Mouse (Mus musculus) CD8-positive naive resting alpha-beta T cell, adult 2 months (primary cell): Measurements from ENCODE around the gene Triap1.
"Not testable (repeated sequence)": the region's sequence is repeated elsewhere in the genome, so short reads cannot be mapped to it uniquely, and the experiment has no call there.

Source experiments
- DNase-seq, 2 experiments: peaks; one replicate each; pipeline ENCODE4 v3.0.0; 2022; ENCODE audit warnings: low read depth in 2 of 2, low spot score in 2 of 2

The Triap1 gene

GRCm38 (mm10) chr5:115340577-115341313 is at the start of gene Triap1, which contains the start of gene Gatc:
Gene Triap1 (plus strand): TSS chr5:115341225.
Gene Gatc (minus strand): TSS chr5:115341178.
- DNase-seq, result peak; percentile 70 to 79

DNA sequence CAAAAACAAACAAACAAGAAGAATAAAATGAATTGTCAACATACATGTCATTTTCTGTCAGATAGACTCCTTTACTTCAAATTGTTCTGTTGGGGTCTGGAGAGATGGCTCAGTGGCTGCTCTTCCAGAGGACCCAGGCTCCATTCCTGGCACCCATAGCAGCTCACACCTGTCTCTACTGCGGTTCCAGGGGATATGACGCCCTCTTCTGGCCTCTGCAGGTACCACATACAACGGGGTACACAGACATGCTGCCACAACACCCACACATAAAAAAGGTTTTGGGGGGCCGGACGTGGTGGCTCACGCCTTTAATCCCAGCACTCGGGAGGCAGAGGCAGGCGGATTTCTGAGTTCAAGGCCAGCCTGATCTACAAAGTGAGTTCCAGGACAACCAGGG is 46.9 kb upstream of the Triap1 start:
- DNase-seq, result no peak

- DNase-seq, result no peak
Measured at GRCm38 (mm10) chr5:115296347-115296746, 44.7 kb upstream of the Triap1 start.

DNA sequence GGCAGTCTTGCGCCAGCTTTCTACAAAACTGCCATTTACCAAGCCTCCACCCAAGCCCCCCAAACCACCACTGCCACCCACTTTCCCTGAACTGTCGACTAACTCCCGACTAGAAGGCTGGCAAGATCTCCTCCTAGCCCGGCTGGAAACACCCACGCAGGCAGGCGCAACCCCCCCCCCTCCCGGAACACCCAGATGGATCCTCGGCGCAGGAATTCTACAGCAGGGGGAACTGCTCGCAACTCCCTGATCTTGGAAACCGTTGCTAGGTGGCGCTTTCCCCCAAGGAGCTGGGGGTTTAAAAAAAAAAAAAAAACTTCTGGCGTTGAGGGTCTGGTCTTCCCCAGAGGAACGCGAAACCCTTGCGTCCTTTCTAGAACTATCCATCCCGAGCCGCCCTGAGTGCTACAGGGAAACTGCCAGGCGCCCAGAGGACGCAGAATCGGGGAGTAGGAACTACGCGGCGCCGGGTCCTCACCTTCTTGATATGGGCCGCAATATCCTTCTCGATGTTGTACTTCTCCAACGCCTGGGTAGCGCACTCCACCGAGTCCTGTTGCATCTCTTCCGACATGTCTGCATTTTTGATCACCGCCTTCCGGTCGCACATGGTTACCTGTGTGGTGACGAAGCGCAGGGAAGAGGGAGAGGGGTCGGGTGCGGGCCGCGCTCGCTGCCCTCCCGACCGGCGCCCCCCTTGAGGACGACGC is 40.8 kb upstream of the Triap1 start:
- peak in 1 of 2 experiments; percentile 58 for DNase-seq

GRCm38 (mm10) chr5:115300792-115301614 is 40.0 kb upstream of the Triap1 start, which contains the start of gene Dynll1:
Gene Dynll1 (minus strand): TSS chr5:115300999.
- peak; percentile 100 for DNase-seq

GRCm38 (mm10) chr5:115301615-115302014 is 39.4 kb upstream of the Triap1 start:
- DNase-seq, result no peak

- not testable (repeated sequence) for DNase-seq
Measured at GRCm38 (mm10) chr5:115302190-115302589, 38.8 kb upstream of the Triap1 start.

GRCm38 (mm10) chr5:115312354-115312753 is 28.7 kb upstream of the Triap1 start:
- DNase-seq, result no peak

- no peak for DNase-seq
Measured at GRCm38 (mm10) chr5:115312816-115313667, 28.0 kb upstream of the Triap1 start.

- DNase-seq, result no peak
Measured at GRCm38 (mm10) chr5:115313668-115313943, 27.4 kb upstream of the Triap1 start.

- DNase-seq, result no peak
Measured at GRCm38 (mm10) chr5:115316968-115317644, 23.9 kb upstream of the Triap1 start.

DNA sequence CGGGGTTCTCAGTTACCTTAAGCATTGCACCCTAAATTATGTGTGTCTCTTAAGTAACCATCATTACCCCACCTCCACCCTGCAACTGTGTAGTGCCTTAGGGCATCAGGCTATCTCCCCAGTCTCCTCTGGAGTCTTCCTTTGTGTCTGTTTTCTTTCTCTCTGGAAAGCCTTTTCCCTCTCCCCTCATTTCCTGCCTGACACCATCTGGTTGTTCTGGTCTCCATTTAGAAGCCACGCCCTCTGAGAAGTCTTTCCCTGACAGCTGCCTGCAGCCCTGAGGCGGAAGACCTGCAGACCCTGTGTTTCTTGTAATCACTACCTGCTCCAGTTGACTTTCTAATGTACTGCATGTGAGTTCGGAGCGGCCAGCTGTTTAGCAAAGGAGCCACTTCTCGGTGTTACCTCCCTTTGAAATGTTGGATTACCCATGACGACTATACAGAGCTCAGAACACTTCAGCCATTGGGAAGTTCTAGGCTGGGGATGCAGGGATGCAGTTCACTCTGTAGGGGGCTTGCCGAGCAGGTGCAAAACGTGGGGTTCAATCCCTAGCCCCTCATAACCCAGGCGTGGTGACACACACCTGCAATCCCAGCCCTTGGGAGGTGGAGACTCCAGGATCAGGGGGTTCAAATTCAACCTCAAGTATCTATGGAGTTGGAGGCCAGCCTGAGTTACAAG is 23.2 kb upstream of the Triap1 start:
- no peak for DNase-seq

- DNase-seq, result peak in 1 of 2 experiments; percentile 10
Measured at GRCm38 (mm10) chr5:115319004-115319940, 21.8 kb upstream of the Triap1 start.

DNA sequence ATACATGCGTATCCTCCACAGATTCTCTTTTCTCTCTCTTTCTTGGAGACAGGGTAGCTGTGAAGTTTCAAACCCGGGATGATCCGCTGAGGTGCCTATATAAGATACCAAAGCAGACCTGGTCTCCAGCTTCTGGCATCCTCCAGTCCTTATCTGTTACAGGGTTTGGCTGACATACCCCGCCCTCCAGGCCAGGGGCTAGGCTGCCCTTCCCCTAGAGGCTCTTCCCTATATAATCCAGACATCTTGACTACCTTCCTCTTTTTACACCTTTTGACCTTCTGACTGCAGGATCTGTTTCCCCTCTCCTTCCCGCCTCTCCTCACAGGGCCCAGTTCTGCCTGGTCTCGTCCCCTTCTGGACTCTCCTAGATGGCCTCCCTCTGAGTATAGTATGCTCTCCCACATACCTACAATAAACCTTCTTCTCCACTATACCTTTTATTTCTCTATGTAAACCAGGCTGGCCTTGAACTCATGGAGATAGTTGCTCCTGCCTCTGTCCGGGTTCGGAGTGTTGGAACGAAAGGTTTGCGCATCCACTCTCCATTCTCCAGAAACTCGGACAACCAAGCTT is 14.7 kb upstream of the Triap1 start:
- no peak for DNase-seq

GRCm38 (mm10) chr5:115326875-115327609 is 14.0 kb upstream of the Triap1 start, which contains the start of gene Srsf9:
Gene Srsf9 (plus strand): TSS chr5:115327177.
- DNase-seq, result peak; percentile 91 to 93

DNA sequence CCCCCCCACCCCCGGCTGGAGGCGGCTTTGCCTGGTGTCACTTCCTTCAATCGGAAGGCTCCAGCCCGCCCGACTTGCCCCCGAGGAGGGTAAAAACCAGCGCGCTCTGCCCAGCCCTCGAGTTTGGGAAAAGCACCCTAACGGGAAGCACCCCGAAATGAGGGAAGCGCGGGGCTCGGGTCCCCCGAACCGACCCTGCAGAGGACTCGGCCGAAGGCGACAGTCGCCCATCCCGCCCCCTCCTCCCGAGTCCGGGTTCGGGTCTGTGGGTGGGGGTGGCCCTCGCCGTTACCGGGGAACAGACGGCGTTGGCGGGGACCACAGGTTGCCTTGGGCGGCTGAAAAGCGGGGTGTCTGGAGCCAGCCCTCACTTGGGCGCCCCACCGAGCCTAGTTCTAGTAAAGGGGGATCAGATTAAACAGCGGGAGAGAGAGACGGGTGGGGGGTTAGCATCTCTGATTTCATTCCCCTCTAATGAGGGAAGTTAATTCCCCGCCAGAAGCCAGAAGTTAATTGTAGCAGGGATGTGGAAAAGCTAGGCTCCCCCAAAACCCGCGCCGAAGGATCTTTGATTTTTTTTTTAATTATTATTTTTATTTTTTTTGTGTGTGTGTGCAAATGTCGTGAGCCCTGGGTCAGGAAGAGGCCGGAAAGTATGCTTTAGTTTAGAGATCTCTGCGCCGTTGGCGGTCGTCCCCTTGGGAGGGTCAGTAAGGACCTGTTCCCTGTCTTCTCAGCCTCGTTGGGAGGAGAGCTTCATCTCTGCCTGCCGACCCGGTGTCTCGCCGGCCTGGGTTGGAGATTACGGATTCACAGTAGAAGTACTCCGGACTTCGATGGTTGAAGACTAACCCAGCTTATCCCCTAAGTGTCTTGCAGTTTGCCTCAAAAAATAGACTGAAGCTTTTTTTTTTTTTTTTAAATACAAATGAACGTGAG is 13.1 kb upstream of the Triap1 start:
- DNase-seq, result peak in 1 of 2 experiments; percentile 7
